Mouse (Mus musculus): ENCODE results near the gene Sptbn1. TPM values are rescaled to one million over a fixed set of nuclear protein-coding genes. Genes with fewer than 3 reads are reported as not detected.

Gene Sptbn1
- polyA plus RNA-seq, 1 experiment from 2014 or later: 19.2 TPM

GRCm38 (mm10) chr11:30159545-30160255 is 108.3 kb downstream of the Sptbn1 start:
- no peak overlapping the region for H3K9ac ChIP-seq (replicated peaks)
- no peak overlapping the region for H3K4me2 ChIP-seq (ENCODE audit: low read depth, low read length)
- H3K4me1 ChIP-seq (ENCODE audit: insufficient read depth): peaks cover 45% of the 10 kb centered on the region

DNA sequence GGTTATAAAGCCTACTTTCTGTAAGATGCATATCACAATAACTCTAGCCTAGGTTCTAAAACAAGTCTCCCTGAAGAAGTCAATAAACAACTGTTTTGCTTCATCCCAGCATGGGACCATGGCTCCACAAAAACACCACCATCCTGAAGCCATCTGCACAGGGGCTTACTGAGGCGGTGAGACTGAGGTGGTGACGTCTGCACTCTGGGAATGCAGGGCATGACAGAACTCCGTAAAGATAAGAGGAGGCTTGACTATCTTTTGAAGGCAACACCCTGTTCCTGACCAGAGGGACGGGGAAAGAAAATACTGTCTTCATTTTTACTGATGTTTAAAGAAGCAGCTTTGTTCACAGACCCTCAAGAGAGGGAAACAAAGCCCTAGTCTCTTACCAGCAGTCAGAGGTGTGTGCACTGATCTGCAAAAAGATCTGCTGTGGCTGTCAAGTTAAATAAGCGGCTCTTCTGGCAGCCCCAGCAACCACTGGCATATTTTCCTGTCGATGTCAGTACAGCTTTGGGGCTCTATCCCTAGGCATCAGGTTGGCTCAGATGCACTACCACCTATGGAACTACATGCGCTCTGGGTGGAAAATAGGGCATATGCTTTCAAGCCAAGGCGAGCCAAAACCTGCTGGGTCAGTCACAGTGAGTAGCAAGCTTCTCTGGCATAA is 109.8 kb downstream of the Sptbn1 start:
- Histone ChIP-seq H3K9me3 (ENCODE audit: low read length) (no peaks in the 10 kb centered on the region), H3K36me3 (replicated peaks; ENCODE audit: insufficient read depth, low read length) (peaks cover 19% of the 10 kb centered on the region), H3K27ac (ENCODE audit: low read depth) (peak overlapping the region; percentile 49), H3K27me3 (ENCODE audit: insufficient read depth, low read length) (no peaks in the 10 kb centered on the region), H3K9ac (replicated peaks) (peak overlapping the region; percentile 50; the same call in 1 of the 2 replicates), H3K4me3 (ENCODE audit: low read depth, low read length) (0 out of 2 replicates have a peak overlapping the region, but pooled peaks have one; percentile 1), H3K4me1 (ENCODE audit: insufficient read depth) (peaks cover 39% of the 10 kb centered on the region), H3K4me2 (ENCODE audit: low read depth, low read length) (peak overlapping the region; percentile 57)
- 50% methylated on average over 8 of the region's 8 CpGs for WGBS (ENCODE audit: insufficient replicate concordance)
- TF ChIP-seq EP300 (IDR thresholded peaks at IDR 0.05; ENCODE audit: low read depth): peak; percentile 81
- TF ChIP-seq CTCF (IDR thresholded peaks at IDR 0.05; ENCODE audit: low read depth): no peak
- ATAC-seq: peak; percentile 76
- DNase-seq: no peak

More at GRCm38 (mm10) chr11:30159545-30160255, 108.3 kb downstream of the Sptbn1 start:
- Histone ChIP-seq H3K36me3 (replicated peaks; ENCODE audit: insufficient read depth, low read length) (peaks cover 14% of the 10 kb centered on the region), H3K27me3 (ENCODE audit: insufficient read depth, low read length) (no peaks in the 10 kb centered on the region), H3K4me3 (ENCODE audit: low read depth, low read length) (no peak overlapping the region), H3K9me3 (ENCODE audit: low read length) (no peaks in the 10 kb centered on the region), H3K27ac (ENCODE audit: low read depth) (0 out of 2 replicates have a peak overlapping the region, but pooled peaks have one; percentile 19)
- DNase-seq (no peak), ATAC-seq (no peak)
- WGBS (ENCODE audit: insufficient replicate concordance): 83% methylated on average over 4 of the region's 4 CpGs
- TF ChIP-seq CTCF (IDR thresholded peaks at IDR 0.05; ENCODE audit: low read depth): no peak

GRCm38 (mm10) chr11:30155887-30156286 is 112.1 kb downstream of the Sptbn1 start:
- no peak for TF ChIP-seq EP300 (IDR thresholded peaks at IDR 0.05; ENCODE audit: low read depth)
- TF ChIP-seq CTCF (IDR thresholded peaks at IDR 0.05; ENCODE audit: low read depth): no peak
- H3K4me3 ChIP-seq (ENCODE audit: low read depth, low read length): no peak overlapping the region
- peaks cover 31% of the 10 kb centered on the region for H3K4me1 ChIP-seq (ENCODE audit: insufficient read depth)
- H3K27ac ChIP-seq (ENCODE audit: low read depth): no peak overlapping the region
- H3K9ac ChIP-seq (replicated peaks): no peak overlapping the region
- DNase-seq: no peak
- no peak for ATAC-seq
- peaks cover 28% of the 10 kb centered on the region for H3K36me3 ChIP-seq (replicated peaks; ENCODE audit: insufficient read depth, low read length)
- H3K27me3 ChIP-seq (ENCODE audit: insufficient read depth, low read length): no peaks in the 10 kb centered on the region
- no peaks in the 10 kb centered on the region for H3K9me3 ChIP-seq (ENCODE audit: low read length)
- H3K4me2 ChIP-seq (ENCODE audit: low read depth, low read length): no peak overlapping the region
- 74% methylated on average over 2 of the region's 2 CpGs for WGBS (ENCODE audit: insufficient replicate concordance)

DNA sequence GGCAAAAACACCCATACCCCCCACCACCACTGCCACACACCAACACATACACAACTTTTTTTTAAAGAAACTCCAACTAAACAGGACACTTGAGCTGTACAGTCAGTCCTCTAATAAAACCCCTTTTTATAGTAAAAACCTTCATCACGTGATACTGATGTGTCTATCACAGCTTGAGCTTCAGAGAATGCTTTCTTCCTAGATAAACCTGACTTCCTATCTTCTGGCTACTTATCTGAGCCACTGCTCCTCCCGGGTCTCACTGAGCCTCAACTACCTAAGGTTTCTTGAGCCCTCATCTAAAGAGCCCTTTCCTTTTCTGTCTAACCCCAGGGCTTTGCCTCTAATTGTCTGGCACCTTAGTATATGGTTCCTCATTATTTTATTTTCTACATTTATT is 113.0 kb downstream of the Sptbn1 start:
- H3K4me2 ChIP-seq (ENCODE audit: low read depth, low read length): no peak overlapping the region
- no peak for ATAC-seq
- H3K9me3 ChIP-seq (ENCODE audit: low read length): no peaks in the 10 kb centered on the region

DNA sequence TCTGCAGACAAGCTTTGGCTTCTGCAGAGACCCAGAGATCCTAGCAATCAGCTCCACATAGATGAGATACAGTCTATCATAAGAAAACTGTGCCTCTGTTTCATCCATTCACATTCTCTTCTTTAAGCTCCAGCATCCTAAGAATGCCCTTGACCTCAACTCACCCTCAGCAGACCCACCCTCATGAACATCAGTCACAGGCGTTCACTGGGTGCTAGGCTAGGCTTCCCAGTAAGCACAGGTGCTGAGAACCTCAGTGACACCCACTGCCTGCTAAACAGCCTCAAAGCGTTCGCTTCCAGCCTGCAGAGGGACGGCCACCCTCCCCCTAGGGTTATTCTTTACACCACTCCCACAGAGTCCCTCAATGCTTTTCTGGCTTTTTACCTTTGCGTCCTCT is 119.1 kb downstream of the Sptbn1 start:
- TF ChIP-seq EP300 (IDR thresholded peaks at IDR 0.05; ENCODE audit: low read depth) (no peak), CTCF (IDR thresholded peaks at IDR 0.05; ENCODE audit: low read depth) (no peak)
- Histone ChIP-seq H3K4me1 (ENCODE audit: insufficient read depth) (no peaks in the 10 kb centered on the region), H3K9me3 (ENCODE audit: low read length) (no peaks in the 10 kb centered on the region), H3K4me3 (ENCODE audit: low read depth, low read length) (no peak overlapping the region), H3K27me3 (ENCODE audit: insufficient read depth, low read length) (no peaks in the 10 kb centered on the region), H3K36me3 (replicated peaks; ENCODE audit: insufficient read depth, low read length) (peaks cover 60% of the 10 kb centered on the region), H3K4me2 (ENCODE audit: low read depth, low read length) (no peak overlapping the region), H3K27ac (ENCODE audit: low read depth) (no peak overlapping the region), H3K9ac (replicated peaks) (no peak overlapping the region)
- DNase-seq: no peak
- WGBS (ENCODE audit: insufficient replicate concordance): 83% methylated on average over 5 of the region's 5 CpGs
- no peak for ATAC-seq

More for the DNA sequence above, 113.0 kb downstream of the Sptbn1 start:
- Histone ChIP-seq H3K9ac (replicated peaks) (no peak overlapping the region), H3K27ac (ENCODE audit: low read depth) (no peak overlapping the region), H3K27me3 (ENCODE audit: insufficient read depth, low read length) (no peaks in the 10 kb centered on the region), H3K4me3 (ENCODE audit: low read depth, low read length) (no peak overlapping the region), H3K36me3 (replicated peaks; ENCODE audit: insufficient read depth, low read length) (peaks cover 34% of the 10 kb centered on the region), H3K4me1 (ENCODE audit: insufficient read depth) (peaks cover 22% of the 10 kb centered on the region)
- no peak for TF ChIP-seq CTCF (IDR thresholded peaks at IDR 0.05; ENCODE audit: low read depth)
- TF ChIP-seq EP300 (IDR thresholded peaks at IDR 0.05; ENCODE audit: low read depth): no peak
- 38% methylated on average over 2 of the region's 2 CpGs for WGBS (ENCODE audit: insufficient replicate concordance)
- no peak for DNase-seq

DNA sequence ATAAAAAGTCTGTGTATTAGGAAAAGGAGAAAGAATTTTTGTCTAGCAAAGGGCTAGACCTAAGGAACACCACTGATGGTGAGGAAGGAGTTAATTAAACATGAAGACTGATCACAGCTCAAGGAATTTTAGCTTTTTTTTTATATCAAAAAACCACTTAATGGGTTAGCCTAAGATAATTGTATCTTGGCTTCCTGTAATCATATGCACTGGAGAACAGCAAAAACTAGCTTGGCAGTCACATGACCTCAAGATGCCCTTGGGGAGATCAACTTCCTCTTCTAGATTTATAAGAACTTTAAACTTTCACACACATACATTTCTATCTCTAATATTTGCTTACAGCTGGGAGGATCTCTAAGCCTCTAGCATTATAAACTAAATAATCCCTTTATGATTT is 119.6 kb downstream of the Sptbn1 start:
- Histone ChIP-seq H3K27ac (ENCODE audit: low read depth) (no peak overlapping the region), H3K36me3 (replicated peaks; ENCODE audit: insufficient read depth, low read length) (peaks cover 58% of the 10 kb centered on the region)

More for the DNA sequence above, 119.6 kb downstream of the Sptbn1 start:
- no peak overlapping the region for H3K9ac ChIP-seq (replicated peaks)
- DNase-seq (no peak), ATAC-seq (no peak)
- no peak overlapping the region for H3K4me3 ChIP-seq (ENCODE audit: low read depth, low read length)
- no peaks in the 10 kb centered on the region for H3K4me1 ChIP-seq (ENCODE audit: insufficient read depth)
- TF ChIP-seq CTCF (IDR thresholded peaks at IDR 0.05; ENCODE audit: low read depth): no peak
- no peak for TF ChIP-seq EP300 (IDR thresholded peaks at IDR 0.05; ENCODE audit: low read depth)
- no peak overlapping the region for H3K4me2 ChIP-seq (ENCODE audit: low read depth, low read length)
- no peaks in the 10 kb centered on the region for H3K27me3 ChIP-seq (ENCODE audit: insufficient read depth, low read length)
- no peaks in the 10 kb centered on the region for H3K9me3 ChIP-seq (ENCODE audit: low read length)
